Mouse (Mus musculus) spleen, adult 10 weeks (tissue): ENCODE data around the gene Ifi35. TPM values are rescaled to one million over a fixed set of nuclear protein-coding genes. Genes with fewer than 3 reads are reported as not detected.

Experiments
- polyA plus RNA-seq: library from polyadenylated mRNA; stranded (reverse); fragments of 350-450 nt; fragmentation: Illumina TruSeq; extraction: RNeasy Lipid Tissue Mini Kit (QIAGEN cat#74804); gene quantifications from one replicate; pipeline ENCODE4 v1.2.3, GENCODE M21; 2015; ENCODE audit warnings: low replicate concordance; ENCODE audit not compliant: insufficient read depth

The Ifi35 gene
- polyA plus RNA-seq: 55.0 TPM

DNA sequence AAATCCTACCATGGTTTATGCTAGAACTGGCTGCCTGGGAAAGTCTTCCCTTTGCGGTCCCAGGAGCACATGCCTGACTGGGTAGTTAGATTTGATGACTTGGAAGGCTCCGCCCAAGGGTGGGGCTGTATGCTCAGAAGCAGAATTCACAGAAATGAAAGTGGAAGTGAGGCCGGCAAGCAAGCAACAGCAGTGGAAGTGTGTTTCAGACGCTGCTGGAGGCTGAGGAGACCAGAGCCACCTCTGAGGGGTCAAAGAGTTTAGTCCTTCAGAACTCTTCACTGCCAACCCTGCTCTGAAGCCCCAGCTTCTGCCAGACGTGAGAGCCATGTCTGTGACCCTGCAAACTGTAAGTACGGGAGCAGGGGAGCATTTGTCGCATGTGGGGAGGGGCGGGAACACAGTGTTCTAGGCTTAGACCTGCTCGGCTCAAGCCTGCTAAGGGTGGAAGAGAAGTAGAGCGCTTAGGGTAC lies at the start of gene Ifi35:
TSS of gene Ifi35 (plus strand) at position 134 of the 473 bp plus-strand sequence.

GRCm38 (mm10) chr11:101417101-101417855 lies 30.9 kb upstream of the Ifi35 start, which contains the start of gene Aarsd1:
Gene Aarsd1, minus strand, starts transcription at chr11:101417615.

GRCm38 (mm10) chr11:101424105-101424851 lies 23.9 kb upstream of the Ifi35 start, which contains the start of gene Gm27029:
Gene Gm27029, minus strand, starts transcription at chr11:101424796.

DNA sequence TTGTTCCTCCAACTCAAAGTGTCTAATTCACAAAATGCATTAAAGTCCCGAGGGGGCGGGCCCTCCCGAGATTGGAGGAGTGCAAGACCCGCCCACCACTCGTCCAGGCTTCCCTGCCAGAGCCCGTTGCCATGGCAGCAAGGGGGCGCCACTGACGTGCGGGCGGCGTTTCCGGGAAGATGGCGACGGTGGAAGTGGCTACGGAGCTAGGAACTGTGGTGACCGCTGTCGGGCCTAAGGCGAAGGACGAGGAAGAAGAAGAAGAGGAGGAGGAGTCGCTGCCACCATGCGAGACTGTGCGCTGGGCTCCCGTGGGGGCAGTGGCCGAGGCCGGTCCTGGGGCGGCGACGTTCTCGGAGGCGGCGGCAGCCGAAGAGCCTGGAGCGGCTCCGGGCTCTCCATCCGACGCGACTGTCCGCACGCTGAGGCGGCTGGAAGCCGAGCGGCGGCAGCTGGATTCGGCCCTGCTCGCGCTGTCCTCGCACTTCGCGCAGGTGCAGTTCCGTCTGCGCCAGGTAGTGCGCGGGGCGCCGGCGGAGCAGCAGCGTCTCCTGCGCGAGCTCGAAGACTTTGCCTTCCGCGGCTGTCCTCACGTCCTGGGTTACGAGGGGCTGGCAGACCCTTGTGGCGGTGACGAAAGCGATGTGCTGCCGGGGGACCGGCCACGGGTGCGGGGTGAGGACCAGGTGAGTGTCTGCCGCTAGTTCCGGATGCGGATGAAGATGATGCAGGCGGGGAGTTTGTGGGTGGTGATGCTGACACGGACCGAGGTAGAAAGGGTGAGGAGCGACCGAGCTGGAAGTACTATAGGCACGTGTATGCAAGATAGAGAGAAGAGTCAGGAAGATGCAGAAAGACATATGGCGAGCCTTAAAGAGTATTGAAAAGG lies 23.0 kb upstream of the Ifi35 start, which contains the start of the genes Rundc1 and Ptges3l:
TSS of gene Rundc1 (plus strand) at position 161 of the 889 bp plus-strand sequence.
TSS of gene Ptges3l (minus strand) at position 409 of the 889 bp plus-strand sequence.

GRCm38 (mm10) chr11:101442127-101442693 lies 6.0 kb upstream of the Ifi35 start, which contains the start of gene Rpl27:
Gene Rpl27, plus strand, starts transcription at chr11:101442298.

GRCm38 (mm10) chr11:101464211-101465100 lies 16.2 kb downstream of the Ifi35 start, which contains the start of gene Rnd2:
Gene Rnd2, plus strand, starts transcription at chr11:101464999.

DNA sequence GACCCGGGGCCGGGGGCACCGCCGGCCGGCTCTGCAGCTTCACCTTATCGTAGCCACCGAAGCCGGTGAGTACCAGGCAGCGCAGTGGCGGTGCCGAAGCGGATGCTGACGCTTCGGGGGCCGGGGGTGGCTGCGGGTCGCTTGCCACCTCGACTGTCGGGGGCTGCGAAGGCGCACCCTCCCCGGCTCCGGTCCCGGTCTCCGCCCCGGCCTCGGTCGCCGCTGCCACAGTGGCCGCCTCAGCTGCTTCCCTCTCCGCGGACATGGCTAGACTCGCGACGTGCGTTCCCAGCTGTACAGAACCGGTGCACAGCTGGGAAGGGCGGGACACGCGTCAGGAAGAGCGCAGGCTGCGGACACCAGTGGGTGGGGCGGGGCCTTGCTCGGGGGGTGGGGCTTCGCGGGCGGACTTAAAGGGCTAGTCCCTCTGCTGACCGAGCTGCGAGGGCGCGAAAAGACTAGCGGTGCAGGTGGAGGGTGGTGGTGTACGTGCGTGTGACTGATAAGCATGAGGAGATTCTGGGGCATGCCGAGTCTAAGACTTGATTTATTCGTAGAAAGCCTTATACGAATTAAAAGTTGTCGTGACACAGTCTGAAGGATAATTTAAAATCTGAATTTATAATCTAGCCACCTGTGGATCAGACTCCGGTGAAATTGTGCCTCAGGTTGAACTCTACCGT lies 17.8 kb downstream of the Ifi35 start, which contains the start of gene Vat1:
TSS of gene Vat1 (minus strand) at position 362 of the 683 bp plus-strand sequence.

Other genes starting within 250 kb of the Ifi35 start
- 58.1 TPM for gene Ezh1, start 221.9 kb upstream of the Ifi35 start, polyA plus RNA-seq
- gene Ramp2, start 202.4 kb upstream of the Ifi35 start, polyA plus RNA-seq: 39.4 TPM
- 112 TPM for gene Vps25, start 194.7 kb upstream of the Ifi35 start, polyA plus RNA-seq
- gene Wnk4, start 187.8 kb upstream of the Ifi35 start, polyA plus RNA-seq: 1.3 TPM
- 1.3 TPM for gene Cntd1, start 169.4 kb upstream of the Ifi35 start, polyA plus RNA-seq
- 44.5 TPM for gene Coa3, start 169.3 kb upstream of the Ifi35 start, polyA plus RNA-seq
- 156 TPM for gene Becn1, start 146.1 kb upstream of the Ifi35 start, polyA plus RNA-seq
- 225 TPM for gene Psme3, start 132.2 kb upstream of the Ifi35 start, polyA plus RNA-seq
- gene Aoc2, start 123.3 kb upstream of the Ifi35 start, polyA plus RNA-seq: 5.3 TPM
- gene Aoc3, start 117.8 kb upstream of the Ifi35 start, polyA plus RNA-seq: 1.8 TPM
- gene G6pc, start 80.8 kb upstream of the Ifi35 start, polyA plus RNA-seq: not detected
- 21.1 TPM for gene Aarsd1, start 30.8 kb upstream of the Ifi35 start, polyA plus RNA-seq
- 0.90 TPM for gene Gm27029, start 23.6 kb upstream of the Ifi35 start, polyA plus RNA-seq
- gene Rundc1, start 23.3 kb upstream of the Ifi35 start, polyA plus RNA-seq: 12.0 TPM
- 1.5 TPM for gene Ptges3l, start 23.1 kb upstream of the Ifi35 start, polyA plus RNA-seq
- gene Rpl27, start 6.1 kb upstream of the Ifi35 start, polyA plus RNA-seq: 251 TPM
- gene Rnd2, start 16.6 kb downstream of the Ifi35 start, polyA plus RNA-seq: 1.6 TPM
- 22.6 TPM for gene Vat1, start 17.8 kb downstream of the Ifi35 start, polyA plus RNA-seq
- gene Brca1, start 103.5 kb downstream of the Ifi35 start, polyA plus RNA-seq: 6.8 TPM
- 102 TPM for gene Nbr1, start 103.7 kb downstream of the Ifi35 start, polyA plus RNA-seq
- 25.9 TPM for gene Tmem106a, start 133.8 kb downstream of the Ifi35 start, polyA plus RNA-seq
- gene Gm11634, start 150.8 kb downstream of the Ifi35 start, polyA plus RNA-seq: not detected
- gene Rdm1, start 178.8 kb downstream of the Ifi35 start, polyA plus RNA-seq: 26.8 TPM
- 4.4 TPM for gene Arl4d, start 217.1 kb downstream of the Ifi35 start, polyA plus RNA-seq